Mouse (Mus musculus): Measurements from ENCODE around the gene Kalrn.

The Kalrn gene

DNA sequence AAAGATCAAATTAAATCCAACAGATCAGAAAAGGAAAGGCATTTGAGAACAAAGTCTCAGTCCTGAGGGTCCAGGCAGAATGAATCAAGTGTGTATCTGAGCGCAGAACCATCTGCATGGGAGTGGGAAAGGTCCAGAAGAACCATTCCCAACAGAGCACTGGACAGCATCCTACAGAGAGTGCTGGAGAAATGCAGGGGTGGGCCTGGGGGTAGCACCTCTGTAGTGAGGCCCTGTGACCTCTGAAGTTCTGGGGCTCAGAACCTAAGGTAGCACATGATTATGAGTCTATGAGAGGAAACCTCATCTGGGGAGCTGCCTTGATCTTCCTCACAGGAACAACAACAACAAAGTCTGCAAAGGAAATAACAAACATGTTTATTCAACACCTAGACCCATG lies 20.6 kb downstream of the Kalrn start:
- DNase-seq = no peak

DNA sequence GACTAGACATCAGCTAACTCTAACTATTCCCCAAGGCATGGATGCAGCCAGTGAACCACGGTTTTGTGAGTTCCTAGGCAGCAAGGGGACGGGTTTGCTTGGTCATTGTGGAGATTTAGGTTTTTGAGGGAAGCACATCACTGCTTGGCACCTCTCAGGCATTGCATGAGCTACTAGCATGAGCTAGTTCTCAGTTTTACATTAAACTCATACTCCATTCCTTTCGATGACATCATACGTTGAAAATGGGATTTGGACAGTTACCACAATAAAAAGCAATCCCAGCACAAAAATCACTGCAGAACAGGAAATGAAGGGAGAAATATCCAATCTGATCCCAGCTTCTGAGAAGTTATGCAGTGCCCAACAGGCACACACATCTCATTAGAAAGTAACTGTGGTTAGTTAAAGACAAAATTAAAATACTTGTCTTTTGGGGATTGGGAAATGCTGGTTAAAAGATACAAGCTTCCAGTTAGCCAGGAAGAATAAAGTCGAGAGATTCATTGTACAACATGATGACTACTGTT lies 23.8 kb downstream of the Kalrn start:
- no peak for DNase-seq

DNA sequence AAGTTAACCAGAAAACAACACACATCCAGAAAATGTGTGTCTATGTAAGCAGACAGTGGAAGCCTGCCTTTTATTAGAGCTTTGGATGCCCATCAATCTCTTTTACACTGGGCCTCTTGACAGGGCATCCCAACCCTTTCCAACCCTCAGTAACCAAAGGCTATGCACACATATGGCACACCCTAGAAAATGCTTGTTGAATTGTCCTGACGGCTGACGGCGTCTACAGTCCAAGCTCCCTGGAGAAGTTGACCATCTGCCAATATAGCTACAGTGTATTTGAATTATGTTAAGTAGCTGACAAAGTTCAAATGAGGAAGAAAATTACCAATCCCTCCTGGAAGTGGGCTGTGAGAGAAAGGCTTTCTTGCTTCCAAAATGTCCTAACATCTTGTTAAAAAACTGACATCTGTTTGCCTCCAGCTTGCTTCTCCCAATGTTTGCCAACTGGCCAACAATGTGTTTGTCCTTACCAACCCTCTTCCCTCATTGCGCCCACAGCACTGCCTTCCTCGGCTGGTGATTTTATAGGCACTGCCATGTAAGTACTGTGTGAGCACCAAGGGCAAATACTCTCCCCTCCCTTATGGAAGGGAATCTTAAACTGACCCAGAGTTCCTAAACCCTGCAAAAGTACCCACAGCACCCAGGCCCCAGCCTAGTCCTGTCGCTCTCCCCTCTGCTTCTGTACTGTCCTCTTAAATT lies 26.4 kb downstream of the Kalrn start:
- DNase-seq = no peak

DNA sequence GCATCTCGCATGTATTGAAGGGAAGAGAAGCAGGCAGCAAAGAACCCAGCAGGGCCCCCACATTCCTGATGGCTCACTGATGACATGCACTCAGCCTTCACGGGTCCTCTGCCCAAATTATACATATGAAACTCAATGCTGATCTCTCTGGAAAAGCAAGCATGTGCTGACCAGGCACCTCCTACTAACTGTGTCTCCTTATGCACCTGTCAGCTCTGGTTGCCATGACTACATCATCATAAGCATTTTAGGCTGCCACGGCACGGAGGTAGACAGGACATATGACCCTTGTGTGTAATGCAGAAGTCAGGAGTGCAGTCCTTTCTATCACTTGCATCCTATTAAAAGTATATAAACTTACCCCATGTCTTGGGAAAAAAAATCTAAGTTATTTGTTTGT lies 29.6 kb downstream of the Kalrn start:
- no peak for DNase-seq

DNA sequence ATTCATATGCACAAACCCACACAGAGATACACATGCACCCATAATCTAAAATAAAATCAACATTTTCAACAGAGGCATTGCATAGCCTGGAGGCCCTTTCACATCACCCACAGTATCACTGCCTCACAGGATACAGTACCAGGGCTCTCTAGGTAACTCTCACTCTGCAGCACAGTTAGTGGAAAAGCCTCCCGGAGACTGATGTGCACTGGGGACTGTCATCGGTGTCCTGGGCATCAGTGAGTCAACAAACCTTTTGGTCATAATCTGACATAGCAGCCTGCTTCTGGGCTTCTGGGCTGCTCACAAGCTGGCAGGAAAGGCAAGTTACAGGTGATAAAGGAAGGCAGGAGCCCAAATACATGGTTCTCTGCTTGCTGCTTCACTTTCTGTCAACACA lies 31.0 kb downstream of the Kalrn start:
- DNase-seq = no peak

DNA sequence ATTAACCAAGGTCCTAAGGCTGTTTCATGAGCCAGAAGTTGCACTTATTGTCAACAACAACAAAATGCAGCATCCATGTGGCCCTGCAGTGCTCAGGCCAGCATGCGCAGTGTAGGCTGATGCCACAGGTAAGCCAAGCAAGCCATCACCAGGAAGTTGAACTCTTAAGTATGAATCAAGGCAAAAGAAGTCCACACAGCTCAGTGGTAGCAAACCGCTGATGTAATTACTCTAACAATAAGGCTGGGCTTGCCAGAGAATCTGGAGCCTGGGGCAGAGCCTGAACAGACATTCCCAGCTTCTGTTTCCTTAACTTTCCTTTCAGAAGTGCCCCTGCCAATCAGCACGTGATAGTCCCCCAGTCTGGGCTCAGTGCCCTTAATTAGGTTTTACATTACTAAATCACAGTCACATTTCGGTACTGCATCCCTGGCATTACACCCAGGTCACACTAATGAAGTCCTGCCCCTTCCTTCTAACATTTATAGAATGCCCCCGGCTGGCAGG lies 34.6 kb downstream of the Kalrn start:
- no peak for DNase-seq

DNA sequence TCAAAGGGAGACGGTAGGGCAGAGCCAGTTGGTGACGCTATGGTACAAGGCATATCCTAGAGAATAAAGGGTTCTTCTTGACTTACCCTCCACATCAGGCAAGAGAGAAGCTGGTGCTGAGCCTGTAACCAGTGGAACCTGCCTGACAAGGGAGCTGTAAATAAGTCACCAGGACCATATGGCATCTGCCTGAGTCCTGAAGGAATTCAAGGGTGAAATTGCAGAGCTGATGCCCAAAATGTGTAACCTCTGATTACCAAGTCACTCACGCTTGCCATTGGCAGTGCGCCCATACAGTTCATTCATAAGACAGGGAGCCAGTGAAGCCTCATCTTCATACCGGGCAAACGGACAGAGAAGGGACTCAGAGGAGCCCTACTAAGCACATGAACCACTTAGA lies 37.0 kb downstream of the Kalrn start:
- DNase-seq = peak; percentile 92 to 96

DNA sequence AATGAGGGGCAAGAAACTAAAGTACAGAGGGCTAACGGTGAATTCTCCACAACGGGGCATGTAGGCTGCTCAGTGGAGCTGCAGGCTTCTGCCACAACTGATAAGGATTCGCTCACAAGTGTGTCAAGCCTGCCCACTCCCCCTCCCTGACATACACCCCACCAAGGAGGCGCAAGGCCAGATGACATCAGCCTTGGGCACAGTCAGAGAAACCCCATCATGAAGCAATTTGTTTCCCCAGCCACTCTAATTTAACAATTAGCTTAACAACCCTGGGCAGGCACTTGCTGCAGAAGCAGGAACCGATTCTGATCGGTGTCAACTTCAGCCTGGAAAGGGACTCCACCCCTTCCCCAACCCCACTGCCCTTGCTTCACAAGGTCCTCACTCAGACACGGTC lies 38.2 kb downstream of the Kalrn start:
- peak; percentile 64 to 67 for DNase-seq

DNA sequence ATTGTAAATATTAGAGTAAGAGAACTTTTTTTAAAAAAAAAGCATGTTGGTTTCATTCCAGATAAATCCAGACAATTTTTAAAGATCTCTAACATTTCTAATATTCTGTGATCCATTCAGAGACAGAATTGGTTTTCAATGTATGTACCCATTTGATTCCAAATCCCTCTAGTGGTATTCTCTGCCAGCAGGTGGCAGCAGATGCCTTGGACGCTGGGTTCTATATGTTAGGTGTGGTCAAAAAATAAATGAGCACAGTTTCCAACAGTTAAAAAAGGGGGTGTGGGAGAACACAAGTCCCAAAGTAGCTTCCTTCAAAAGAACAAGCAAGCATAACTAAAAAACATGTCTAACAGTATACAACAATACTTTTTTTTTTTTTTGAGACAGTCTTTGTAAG lies 41.8 kb downstream of the Kalrn start:
- peak; percentile 65 to 68 for DNase-seq

DNA sequence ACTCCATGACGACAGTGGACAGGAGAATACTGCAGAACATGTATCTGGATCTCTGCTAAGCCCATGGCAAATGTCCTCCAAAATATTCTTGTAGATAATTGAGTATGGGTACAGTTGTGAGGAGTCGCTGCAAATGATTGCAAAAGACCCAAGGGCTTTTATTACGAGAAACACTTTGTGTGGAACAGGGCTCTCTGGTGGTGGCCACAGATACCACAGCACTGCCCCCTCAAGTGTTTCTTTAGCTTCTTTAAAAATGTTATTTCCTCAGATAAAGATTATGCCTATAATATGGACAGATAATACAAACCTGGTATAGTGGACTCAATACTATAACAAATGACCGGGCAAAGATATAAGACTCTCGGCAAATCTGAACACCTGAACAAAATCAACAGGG lies 43.3 kb downstream of the Kalrn start:
- DNase-seq = no peak

DNA sequence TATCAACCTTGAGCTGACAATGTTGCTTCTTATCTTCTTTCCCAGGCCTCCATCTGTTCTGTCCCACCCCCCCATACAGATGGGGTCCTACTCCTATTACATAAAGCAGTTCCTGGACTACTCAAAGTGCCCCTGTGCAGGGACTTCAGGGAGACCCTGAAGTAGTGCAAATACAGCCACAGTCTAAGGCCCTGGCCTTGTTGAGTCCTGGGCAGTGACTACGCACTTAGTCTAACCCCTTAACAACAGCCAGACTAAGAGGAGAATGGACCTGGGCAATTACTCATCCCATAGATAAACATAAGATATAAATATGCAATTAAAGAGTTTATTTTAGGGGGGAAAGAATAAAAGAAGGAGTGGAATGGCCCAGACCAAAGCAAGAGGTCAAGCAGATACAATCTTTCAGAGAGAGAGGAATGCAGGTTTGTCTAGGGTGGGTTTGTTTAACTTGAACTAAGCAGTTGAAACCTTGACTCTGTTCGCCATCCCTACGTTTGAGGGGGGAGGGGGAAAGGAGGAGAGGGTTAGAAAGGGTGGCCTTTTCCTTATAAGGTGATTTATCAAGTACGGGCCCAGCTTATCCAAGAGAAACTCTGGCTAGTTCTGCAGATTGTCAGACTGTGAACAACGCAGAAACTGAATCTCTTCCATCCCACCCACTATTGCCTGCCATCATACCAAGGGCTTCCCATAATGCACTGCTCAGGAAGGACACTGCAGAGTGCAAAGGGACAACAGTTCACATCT lies 44.9 kb downstream of the Kalrn start:
- DNase-seq = no peak

DNA sequence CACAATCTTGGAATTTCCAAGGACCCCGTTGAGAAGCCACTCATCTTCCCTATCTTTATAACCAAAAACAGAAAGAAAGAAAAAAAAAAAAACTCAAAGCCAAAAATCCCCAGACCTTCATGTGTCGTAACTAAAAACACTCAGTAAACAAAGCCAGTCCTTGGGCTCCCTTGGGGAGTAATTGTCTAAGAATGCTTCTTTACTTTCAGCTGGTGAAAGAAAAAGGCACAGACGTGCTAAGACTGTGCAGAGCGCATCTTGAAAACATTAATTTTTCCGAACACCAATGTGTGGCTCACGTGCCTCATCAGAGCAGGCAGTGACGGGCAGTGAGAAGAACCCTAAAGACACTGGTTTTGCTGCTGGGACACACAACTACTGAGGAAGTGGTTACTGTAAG lies 47.0 kb downstream of the Kalrn start:
- DNase-seq = no peak

DNA sequence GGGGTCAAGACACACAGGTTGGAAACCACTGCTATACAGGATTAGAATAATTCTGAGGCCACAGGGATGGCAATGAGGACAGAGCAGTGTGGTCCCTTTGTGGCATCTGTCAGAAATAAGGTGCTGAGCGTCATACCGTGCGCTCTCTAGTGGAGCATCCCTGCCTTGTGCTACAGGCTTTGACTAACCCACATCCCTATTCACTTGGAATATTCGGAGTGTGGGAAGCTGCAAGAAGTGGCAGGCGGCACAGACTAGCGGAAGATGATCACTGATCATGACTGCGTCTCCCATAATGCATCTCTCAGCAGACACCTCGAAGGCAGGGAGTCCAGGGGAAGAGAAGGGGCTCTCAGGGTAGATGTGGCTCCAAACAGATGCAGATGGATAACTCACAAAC lies 47.5 kb downstream of the Kalrn start:
- peak in 1 of 2 experiments; percentile 13 for DNase-seq

DNA sequence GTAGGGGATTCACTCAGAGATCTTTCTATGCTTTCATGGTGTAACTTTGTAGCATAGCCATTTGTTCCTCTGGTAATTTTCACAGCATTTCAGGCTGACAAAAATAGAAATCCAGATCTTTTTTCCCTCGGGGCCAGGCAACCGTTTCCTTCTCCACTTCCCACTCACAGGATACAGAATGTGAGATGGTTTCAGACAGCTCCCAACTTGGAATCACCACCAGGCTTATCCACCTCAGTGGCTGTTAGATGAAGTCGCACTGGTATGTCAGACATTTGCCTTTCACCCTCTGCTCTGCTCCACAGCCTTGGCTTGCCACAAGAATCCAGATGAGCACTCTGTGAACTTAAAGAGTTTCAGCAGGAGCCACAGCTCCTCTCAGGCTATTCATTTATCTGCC lies 48.1 kb downstream of the Kalrn start:
- no peak for DNase-seq

DNA sequence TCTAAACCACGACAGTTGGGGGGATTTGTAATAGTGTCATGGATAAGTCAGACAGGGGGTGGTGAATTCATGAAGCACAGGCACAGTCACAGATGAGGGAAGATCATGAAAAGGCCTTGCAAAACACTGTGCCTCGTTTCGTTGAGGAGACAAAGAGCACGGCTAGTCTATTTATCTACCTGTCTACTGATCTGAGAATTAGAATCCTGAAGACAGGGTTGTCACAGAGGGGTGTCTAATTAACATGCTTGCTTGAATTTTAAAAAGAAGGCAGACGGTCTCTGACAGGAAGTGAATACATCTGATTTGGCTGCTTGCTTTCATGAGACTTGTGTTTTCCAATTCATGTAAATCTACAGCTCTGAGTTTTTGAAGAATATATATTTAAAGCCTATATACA lies 52.3 kb downstream of the Kalrn start:
- no peak for DNase-seq

DNA sequence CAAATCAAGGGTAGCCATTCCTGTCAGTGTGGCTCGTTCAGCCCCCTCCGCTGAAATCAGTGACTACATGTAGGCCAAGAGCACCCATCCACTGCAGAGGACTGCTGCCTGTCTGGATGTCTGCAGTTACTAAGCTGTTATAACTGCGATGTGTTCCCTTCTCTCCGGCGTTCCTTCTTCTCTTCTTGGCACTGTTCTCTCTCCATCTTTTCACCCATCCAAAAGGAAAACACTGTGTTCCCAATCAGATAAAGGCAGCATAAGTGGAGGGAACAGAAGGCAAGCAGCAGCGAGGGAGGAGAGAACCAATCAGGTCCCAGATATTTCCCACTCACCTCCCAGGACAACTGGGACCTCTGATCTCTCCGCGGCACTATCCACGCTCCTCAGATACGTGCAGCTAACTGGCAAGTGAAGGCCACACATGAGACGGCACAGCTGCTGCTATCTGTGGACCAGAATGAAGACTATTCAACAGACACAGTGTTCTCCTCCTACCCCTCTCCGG lies 56.4 kb downstream of the Kalrn start:
- DNase-seq = no peak

DNA sequence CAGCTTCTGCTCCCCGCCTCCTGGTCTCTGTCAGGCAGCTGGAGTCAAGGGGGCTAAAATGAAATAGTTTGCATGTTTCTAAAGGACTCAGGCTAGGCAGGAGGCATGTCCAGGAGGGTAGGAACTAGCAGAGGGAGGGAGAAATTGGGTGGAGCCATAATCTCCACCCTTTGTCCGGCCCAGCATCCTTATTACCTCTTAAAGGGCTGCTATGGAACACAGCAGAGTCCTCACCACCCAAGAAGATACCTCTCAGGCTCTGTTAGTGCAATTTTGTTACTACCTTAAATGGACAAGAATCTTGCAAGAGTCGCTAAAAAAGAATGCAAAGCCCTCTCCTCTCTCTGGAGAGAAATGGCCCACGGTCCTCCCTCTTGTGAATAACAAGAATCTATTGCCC lies 57.8 kb downstream of the Kalrn start:
- no peak for DNase-seq

DNA sequence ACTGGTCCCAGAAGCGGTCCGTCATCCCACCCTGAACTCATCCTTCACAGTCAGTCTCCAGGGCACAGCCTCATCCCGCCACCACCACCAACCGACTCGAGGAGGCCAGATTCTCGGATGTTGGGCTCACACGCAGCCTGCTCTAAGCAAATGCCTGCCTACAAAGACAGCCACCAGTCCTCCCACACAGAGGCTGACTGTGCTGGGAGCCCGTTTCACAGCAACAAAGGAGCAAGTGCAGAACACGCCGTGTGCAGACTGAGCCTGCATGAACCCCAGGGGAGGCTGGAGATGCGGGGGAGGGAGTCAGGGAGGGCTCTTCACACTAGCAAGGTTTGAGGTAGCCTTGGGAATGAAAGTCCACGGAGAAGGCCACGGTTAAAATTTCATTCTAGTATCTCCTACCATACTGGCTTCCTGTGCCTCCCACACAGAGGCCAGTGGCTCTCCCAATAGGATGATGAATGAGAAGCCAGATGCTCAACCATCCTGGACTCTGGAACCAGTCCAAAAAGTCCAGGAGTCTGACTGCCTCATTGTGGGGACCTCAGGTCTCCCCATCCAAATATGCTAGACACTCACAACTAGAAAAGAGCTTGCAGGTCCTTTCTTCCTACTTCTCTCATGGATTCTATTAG lies 59.3 kb downstream of the Kalrn start:
- DNase-seq = no peak

DNA sequence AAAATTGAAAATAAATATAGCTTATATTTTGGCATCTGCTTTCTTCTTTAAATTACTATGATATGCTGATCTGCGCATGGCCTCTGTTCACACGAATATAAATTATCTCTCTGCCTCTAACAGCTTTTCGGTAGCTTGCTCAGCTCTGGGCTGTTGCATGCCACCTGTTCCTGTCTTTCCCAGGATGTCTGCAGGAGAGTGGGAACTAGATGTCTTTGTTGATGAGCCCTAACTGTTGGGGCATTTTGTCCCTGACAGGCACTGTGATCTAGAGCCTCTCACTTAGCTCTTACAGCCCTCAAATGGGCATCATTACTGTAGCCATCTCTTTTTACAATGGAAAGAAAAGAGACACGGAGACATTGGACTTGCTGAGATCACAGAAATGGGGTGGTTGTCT lies 61.0 kb downstream of the Kalrn start:
- DNase-seq = no peak

DNA sequence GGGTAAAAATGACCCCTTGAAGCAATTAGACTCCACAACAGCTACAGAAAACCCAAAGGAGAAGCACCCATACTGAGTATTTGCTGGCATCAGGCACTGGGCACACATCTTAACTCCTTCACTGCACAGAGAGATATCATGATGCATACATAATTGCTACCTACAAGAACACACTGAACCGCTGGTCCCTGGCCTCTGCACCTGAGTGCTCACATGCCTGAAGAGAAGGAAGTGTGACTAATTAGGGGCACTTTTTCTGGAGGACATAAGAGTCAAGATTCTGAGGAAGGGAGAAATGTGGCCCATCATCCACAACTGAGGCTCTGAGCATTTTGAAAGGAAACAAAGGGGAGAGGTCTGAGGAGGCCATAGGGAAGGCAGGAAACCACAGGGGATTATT lies 65.2 kb downstream of the Kalrn start:
- no peak for DNase-seq

DNA sequence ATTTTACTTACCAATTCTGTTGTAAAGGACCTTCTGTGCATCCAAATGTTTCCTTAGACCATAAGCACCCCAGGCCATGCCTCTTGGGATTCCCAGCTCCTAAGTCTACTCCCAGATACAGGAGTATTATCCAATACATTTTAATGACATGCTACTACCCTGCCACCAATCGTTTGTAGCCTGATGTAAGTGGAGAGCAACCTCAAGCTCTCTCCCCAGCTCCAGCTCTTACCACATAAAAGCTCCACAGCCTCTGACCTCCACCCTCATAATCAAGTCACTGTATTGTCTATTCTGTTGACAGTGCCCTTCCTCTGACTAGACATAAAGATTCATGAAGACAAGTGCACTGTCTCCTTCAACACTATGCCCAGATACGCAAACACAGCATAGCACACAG lies 67.3 kb downstream of the Kalrn start:
- no peak for DNase-seq

DNA sequence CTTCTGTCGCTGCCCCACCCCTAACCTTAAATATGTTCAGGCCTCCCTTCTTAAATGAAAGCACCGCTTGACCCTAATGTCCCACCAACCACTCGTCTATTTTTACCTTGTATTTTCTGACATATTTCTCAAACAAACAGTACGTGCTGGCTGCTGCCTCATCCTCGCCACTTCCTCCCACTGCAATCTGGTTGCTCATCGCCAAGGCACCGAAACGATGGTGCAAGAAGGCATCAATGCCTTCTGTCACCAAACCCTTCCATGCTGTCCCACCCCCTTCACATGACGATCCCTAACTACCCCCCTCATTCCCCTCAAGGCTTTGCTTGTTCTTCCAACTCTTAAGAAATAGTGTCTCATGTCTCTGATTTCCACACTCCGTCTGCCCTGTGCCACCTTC lies 69.1 kb downstream of the Kalrn start:
- DNase-seq = no peak

DNA sequence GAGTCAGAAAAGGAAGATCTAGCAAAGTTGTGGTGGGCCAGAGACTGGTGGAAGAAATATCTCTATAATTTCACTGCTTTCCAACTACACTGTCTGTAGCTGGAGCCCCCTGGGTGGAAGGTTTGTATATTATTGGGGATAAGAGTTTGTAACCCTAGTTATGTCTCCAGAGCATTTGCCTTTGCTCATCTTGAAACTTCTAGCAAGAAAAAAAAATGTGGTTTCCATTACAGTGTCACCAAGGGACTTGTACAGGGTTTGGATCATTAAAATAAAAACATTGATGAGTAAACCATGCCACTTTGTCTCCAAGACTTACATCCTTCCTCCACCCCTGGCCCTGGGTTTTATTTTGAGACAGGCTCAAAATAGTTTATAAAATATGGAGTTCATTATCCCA lies 71.2 kb downstream of the Kalrn start:
- DNase-seq = no peak

DNA sequence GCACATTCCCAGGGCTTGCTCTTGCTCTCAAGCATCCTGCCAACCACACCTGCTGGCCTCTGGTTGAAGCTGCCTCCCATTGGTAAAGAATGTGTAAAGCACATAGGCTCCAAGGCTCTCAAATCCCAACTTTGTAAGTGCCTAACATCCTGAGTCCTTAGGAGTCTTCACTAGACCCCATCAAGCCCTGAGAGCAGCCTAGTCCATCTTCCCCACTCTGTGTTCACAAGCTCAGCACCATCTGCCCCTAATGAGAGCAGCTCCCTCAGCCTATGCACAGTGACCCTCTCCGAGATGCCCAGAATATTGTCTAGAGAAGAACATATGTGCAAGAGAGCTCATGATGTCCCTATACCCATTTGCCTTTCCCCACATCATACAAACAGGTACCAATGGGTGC lies 78.6 kb downstream of the Kalrn start:
- DNase-seq = no peak

Measured in cerebellum, postnatal 14 days (tissue).